Mouse (Mus musculus): Measurements from ENCODE around the gene Nol10. TPM values are rescaled to one million over a fixed set of nuclear protein-coding genes. Genes with fewer than 3 reads are reported as not detected.

The Nol10 gene
- polyA plus RNA-seq (2015; fragmentation: Nextera tagmentation; extraction: Ambion mirVana): 16.7 and 18.9 TPM in 2 replicates

DNA sequence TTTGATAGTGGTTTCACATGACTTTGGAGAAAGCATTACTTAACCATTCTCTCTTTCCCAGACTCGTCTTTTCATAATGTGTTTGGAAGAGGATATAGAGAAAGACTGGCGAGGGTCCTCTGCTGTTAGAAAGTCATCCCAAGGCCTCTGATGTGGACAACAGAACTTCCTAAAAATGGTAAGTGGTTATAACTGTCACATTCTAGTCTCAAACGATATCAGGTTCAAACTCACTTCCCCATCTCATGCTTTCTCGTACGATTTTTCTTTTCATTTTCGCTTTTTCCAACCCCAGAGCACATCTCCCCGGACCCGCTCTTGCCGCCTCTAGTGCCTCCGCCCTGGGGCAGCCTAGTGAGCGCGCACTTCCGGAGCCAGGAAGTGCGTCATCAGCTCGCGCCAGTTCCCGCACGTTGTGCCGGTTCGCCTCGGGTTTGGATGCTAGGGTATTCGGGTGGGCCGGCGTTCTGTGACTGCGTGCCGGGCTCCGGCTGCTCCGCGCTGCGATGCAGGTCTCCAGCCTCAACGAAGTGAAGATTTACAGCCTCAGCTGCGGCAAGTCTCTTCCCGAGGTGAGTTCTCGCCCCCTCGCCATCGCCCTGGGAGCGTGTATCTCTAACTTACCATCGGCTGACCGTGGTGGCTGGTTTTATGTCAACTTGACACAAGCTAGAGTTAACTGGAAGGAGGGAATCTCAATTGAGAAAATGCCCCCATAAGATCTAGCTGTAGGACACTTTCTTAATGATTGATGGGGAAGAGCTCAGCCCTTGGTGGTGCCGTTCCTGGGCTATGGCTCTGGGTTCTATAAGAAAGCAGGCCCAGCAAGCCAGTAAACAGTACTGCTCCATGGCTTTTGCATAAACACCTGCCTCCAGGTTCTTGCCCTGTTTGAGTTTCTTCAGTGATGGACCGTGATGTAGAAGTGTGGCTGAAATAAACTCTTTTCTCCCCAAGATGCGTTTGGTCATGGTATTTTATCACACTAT, at the start of gene Nol10:
Gene Nol10, plus strand, starts transcription at position 411 of the 989 bp plus-strand sequence.
- H3K36me3 ChIP-seq: no peaks in the 10 kb centered on the region
- WGBS: under 1% methylated on average over 42 of the region's 42 CpGs
- ATAC-seq: peak; percentile 98
- peak within 1 kb of the TSS; percentile 76 for H3K4me3 ChIP-seq (replicated peaks)
- H3K27me3 ChIP-seq (replicated peaks): no peaks in the 10 kb centered on the region
- H3K4me2 ChIP-seq (replicated peaks): peak within 1 kb of the TSS; percentile 88
- peak within 1 kb of the TSS; percentile 63 for H3K9ac ChIP-seq
- no peaks in the 10 kb centered on the region; the same call in 1 of the 2 replicates for H3K4me1 ChIP-seq (replicated peaks)
- H3K9me3 ChIP-seq: no peaks in the 10 kb centered on the region
- peak within 1 kb of the TSS; percentile 29; the same call in 1 of the 2 replicates for H3K27ac ChIP-seq

DNA sequence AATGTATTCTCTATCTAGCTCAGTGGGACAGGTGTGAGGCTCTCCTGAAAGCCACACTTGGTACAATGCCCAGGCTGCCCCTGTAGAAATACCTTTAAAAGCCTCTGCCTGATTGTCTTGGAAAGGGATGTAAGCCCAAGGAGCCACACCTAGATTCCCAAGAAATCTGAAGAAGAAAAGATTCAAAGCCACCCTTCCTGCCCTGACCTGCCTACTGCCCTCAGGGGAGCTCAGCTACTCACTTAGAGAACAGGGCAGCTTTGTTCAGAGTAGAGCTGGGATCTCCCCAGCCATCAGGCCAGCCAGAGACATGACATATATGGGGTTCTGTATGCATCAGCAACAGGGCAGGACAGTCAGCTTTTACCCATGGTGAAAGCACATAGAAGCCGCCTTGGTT, 48.4 kb upstream of the Nol10 start:
- no peak for ATAC-seq
- no peak overlapping the region for H3K4me3 ChIP-seq (replicated peaks)
- WGBS: 93% methylated on average over 1 of the region's 1 CpGs
- H3K9ac ChIP-seq: no peak overlapping the region
- no peaks in the 10 kb centered on the region for H3K4me1 ChIP-seq (replicated peaks)
- no peaks in the 10 kb centered on the region for H3K9me3 ChIP-seq
- H3K27ac ChIP-seq: no peak overlapping the region
- no peaks in the 10 kb centered on the region for H3K36me3 ChIP-seq
- H3K27me3 ChIP-seq (replicated peaks): no peaks in the 10 kb centered on the region
- H3K4me2 ChIP-seq (replicated peaks): no peak overlapping the region

- Histone ChIP-seq H3K27me3 (replicated peaks) (no peaks in the 10 kb centered on the region), H3K4me1 (replicated peaks) (no peaks in the 10 kb centered on the region), H3K4me3 (replicated peaks) (no peak overlapping the region), H3K9me3 (no peaks in the 10 kb centered on the region), H3K27ac (no peak overlapping the region), H3K4me2 (replicated peaks) (no peak overlapping the region), H3K9ac (no peak overlapping the region), H3K36me3 (no peaks in the 10 kb centered on the region)
- ATAC-seq: no peak
- 82% methylated on average over 7 of the region's 7 CpGs for WGBS
Measured at GRCm38 (mm10) chr12:17305445-17305844, 42.8 kb upstream of the Nol10 start.

- H3K4me3 ChIP-seq (replicated peaks): no peak overlapping the region
- no peaks in the 10 kb centered on the region for H3K36me3 ChIP-seq
- no peaks in the 10 kb centered on the region for H3K9me3 ChIP-seq
- H3K27ac ChIP-seq: no peak overlapping the region
- ATAC-seq: no peak
- H3K27me3 ChIP-seq (replicated peaks): no peaks in the 10 kb centered on the region
- no peaks in the 10 kb centered on the region for H3K4me1 ChIP-seq (replicated peaks)
- H3K9ac ChIP-seq: no peak overlapping the region
- H3K4me2 ChIP-seq (replicated peaks): no peak overlapping the region
- WGBS: 47% methylated on average over 4 of the region's 4 CpGs
Measured at GRCm38 (mm10) chr12:17308246-17308645, 40.0 kb upstream of the Nol10 start.

DNA sequence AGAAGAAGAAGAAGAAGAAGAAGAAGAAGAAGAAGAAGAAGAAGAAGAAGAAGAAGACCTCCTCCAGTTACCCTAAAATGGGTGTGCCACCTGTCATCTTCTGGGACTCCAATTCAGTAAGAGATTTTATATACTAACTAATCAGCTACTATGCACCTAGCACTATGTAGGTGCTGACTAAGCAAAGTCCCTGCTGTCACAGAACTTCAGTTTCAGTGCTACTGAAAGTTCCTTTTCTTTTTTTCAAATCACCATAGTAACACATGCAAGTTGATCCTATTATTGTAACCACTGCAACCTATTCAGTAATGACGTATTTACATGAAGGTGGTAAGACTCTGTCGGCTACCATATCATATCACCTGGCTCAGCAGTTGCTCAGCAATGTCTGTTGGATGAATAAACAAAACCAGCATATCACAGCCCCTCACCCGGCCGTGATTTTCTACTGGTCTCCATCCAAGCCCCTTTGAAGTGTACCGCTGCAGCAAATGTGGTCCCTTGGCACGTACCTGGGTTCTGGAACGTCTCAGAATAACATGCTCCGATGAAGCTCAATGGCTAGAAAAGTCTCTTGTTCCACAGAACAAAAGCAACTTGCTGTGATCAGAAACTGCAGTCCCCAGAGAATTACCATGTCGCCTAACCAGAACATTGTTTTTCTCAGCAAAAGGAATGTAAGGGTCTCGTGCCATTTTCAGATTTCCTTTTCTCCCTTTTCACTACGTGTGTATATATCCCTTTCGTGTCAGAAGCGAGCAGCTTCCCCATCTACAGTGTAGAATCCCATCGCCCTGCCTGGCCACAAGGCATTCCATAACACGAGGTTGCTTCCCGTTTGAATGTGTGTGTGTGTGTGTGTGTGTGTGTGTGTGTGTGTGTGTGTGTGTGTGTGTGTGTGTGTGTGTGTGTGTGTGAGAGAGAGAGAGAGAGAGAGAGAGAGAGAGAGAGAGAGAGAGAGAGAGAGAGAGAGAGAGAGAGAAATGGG, 37.1 kb upstream of the Nol10 start:
- H3K4me2 ChIP-seq (replicated peaks): no peak overlapping the region
- WGBS: 67% methylated on average over 16 of the region's 16 CpGs

GRCm38 (mm10) chr12:17316096-17316495, 32.2 kb upstream of the Nol10 start:
- H3K27ac ChIP-seq: no peak overlapping the region
- no peaks in the 10 kb centered on the region for H3K27me3 ChIP-seq (replicated peaks)
- no peak overlapping the region for H3K4me3 ChIP-seq (replicated peaks)
- no peaks in the 10 kb centered on the region for H3K36me3 ChIP-seq
- 86% methylated on average over 5 of the region's 5 CpGs for WGBS
- no peaks in the 10 kb centered on the region for H3K9me3 ChIP-seq
- H3K4me2 ChIP-seq (replicated peaks): no peak overlapping the region
- no peak overlapping the region for H3K9ac ChIP-seq
- no peaks in the 10 kb centered on the region for H3K4me1 ChIP-seq (replicated peaks)
- ATAC-seq: no peak

More for the DNA sequence above, 37.1 kb upstream of the Nol10 start:
- Histone ChIP-seq H3K36me3 (no peaks in the 10 kb centered on the region), H3K9me3 (no peaks in the 10 kb centered on the region), H3K27ac (no peak overlapping the region), H3K9ac (no peak overlapping the region), H3K27me3 (replicated peaks) (no peaks in the 10 kb centered on the region), H3K4me1 (replicated peaks) (no peaks in the 10 kb centered on the region), H3K4me3 (replicated peaks) (no peak overlapping the region)
- no peak for ATAC-seq

DNA sequence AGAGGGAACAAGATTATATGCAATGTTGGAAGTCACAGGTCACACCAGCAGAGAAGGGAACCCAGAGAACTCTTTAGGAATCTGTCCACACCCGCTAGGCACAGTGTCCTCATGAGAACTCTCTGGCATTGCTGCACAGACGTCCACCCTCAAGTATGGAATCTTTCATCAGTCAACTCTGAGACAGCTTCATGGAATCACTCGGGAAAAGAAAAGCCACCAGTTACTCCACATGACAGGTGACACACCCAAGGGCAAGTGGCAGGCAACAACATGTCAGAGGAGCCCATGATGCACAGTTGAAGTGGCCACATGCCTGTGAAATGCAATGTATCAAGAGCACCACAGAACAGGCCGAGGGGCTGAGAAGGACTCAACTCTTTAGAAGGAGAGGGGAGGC, 30.3 kb upstream of the Nol10 start:
- Histone ChIP-seq H3K9ac (no peak overlapping the region), H3K27ac (no peak overlapping the region), H3K36me3 (no peaks in the 10 kb centered on the region), H3K4me3 (replicated peaks) (no peak overlapping the region), H3K9me3 (no peaks in the 10 kb centered on the region), H3K4me1 (replicated peaks) (no peaks in the 10 kb centered on the region), H3K27me3 (replicated peaks) (peaks cover 8% of the 10 kb centered on the region), H3K4me2 (replicated peaks) (no peak overlapping the region)
- WGBS: 57% methylated on average over 4 of the region's 4 CpGs
- ATAC-seq: no peak

DNA sequence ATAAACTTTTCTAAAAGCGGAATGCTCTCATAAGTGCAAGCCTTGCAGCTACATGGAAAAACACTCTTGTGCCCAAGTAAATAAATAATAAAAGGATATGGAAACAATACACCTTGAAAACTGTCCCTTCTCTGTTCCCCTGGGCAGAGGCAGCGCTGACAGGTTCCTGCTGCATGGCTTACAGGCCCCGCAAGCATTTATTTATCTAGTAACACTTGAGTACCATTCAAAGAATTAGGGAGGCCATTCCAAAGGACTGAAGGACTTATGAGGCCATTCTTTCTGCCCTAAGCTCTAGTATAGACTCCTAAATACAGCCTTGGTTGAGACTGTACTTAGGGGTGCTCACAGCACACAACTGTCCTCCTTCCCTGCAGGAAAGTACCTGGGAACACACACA, 29.8 kb upstream of the Nol10 start:
- no peaks in the 10 kb centered on the region for H3K9me3 ChIP-seq
- peaks cover 13% of the 10 kb centered on the region for H3K27me3 ChIP-seq (replicated peaks)
- ATAC-seq: no peak
- H3K9ac ChIP-seq: no peak overlapping the region
- no peaks in the 10 kb centered on the region for H3K4me1 ChIP-seq (replicated peaks)
- no peaks in the 10 kb centered on the region for H3K36me3 ChIP-seq
- 74% methylated on average over 3 of the region's 3 CpGs for WGBS
- no peak overlapping the region for H3K27ac ChIP-seq
- H3K4me2 ChIP-seq (replicated peaks): no peak overlapping the region
- no peak overlapping the region for H3K4me3 ChIP-seq (replicated peaks)

DNA sequence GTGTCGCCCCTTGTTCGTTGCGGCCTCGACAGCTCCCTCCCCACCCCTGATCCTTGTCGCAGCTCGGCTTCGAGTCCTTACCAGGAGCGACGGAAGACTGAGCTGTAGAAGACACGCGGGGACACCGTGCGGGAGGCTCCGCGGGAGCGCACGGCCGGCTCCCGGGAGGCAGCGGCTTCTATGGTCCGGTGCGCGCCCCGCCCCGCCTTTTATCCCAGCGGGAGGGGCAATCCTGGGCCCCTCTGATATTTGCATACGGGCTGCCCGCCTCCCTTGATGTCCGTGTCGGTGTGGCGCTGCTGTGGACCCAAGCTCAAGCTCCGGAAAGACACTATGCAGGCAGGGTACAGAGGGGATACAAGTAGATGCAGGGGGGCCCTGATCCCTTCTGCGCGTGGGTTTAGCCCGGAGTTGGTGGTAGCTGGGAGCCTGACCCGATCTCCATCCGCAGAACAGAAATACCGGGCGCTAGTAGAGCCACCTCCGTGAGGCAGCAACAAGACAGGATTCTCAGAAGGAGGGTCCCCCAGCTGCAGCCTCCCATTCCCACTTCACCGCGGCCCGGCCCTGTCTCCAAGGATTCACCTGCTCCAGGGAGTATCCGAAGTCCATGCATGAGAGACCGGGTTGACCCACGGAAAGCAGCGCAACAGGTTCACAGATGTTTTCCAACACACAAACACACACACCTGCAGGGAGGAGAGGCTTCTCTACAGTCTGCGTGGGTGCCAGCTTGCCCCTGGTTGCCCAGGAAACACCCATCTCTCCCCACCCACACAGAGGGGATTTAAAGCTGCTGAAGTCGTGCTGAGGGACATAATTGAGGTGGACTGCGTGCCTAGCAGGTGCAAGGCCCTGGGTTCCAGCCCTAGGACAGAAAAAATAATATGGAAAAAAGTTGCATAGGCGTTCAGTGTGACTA, 23.4 kb upstream of the Nol10 start:
- peak; percentile 79 for ATAC-seq
- Histone ChIP-seq H3K27ac (no peak overlapping the region), H3K9me3 (no peaks in the 10 kb centered on the region), H3K36me3 (no peaks in the 10 kb centered on the region), H3K9ac (peak overlapping the region; percentile 33), H3K4me2 (replicated peaks) (peak overlapping the region; percentile 90), H3K4me3 (replicated peaks) (peak overlapping the region; percentile 41), H3K27me3 (replicated peaks) (peaks cover 34% of the 10 kb centered on the region), H3K4me1 (replicated peaks) (peaks cover 3% of the 10 kb centered on the region; the same call in 1 of the 2 replicates)
- WGBS: 3% methylated on average over 51 of the region's 51 CpGs

GRCm38 (mm10) chr12:17329259-17329658, 19.0 kb upstream of the Nol10 start, which contains the start of gene Atp6v1c2:
Gene Atp6v1c2, minus strand, starts transcription at chr12:17329359.
- H3K36me3 ChIP-seq: no peaks in the 10 kb centered on the region
- WGBS: 72% methylated on average over 3 of the region's 3 CpGs
- no peak within 1 kb of the TSS for H3K27ac ChIP-seq

DNA sequence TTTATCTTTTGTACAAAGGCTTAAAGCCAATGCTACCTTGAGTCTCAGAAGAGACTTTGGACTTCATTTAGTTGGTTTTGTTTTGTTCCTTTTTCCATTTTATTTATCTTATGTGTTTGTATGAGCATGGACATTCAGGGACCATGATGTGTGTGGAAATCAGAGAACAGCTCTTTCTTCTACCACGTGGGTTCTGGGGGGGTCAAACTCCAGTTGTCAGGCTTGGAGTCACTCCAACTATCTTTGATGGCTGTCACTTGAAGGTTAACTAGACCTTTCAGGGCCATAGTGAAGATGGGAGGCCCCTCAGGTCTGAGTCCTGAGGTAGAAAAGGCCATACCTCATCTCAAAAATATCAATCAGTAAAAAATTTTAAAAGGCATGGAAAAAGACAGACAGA, 14.8 kb upstream of the Nol10 start:
- ATAC-seq: no peak
- WGBS: 31% methylated on average over 1 of the region's 1 CpGs
- H3K27me3 ChIP-seq (replicated peaks): no peaks in the 10 kb centered on the region

More at GRCm38 (mm10) chr12:17329259-17329658, 19.0 kb upstream of the Nol10 start, which contains the start of gene Atp6v1c2:
- ATAC-seq: no peak
- H3K4me2 ChIP-seq (replicated peaks): no peak within 1 kb of the TSS
- H3K9ac ChIP-seq: no peak within 1 kb of the TSS; the same call in 1 of the 2 replicates
- peaks cover 13% of the 10 kb centered on the region for H3K27me3 ChIP-seq (replicated peaks)
- peaks cover 3% of the 10 kb centered on the region; the same call in 1 of the 2 replicates for H3K4me1 ChIP-seq (replicated peaks)
- H3K9me3 ChIP-seq: no peaks in the 10 kb centered on the region
- no peak within 1 kb of the TSS for H3K4me3 ChIP-seq (replicated peaks)

More for the DNA sequence above, 14.8 kb upstream of the Nol10 start:
- Histone ChIP-seq H3K27ac (no peak overlapping the region), H3K4me3 (replicated peaks) (no peak overlapping the region), H3K9me3 (no peaks in the 10 kb centered on the region), H3K4me1 (replicated peaks) (no peaks in the 10 kb centered on the region), H3K9ac (no peak overlapping the region), H3K36me3 (no peaks in the 10 kb centered on the region), H3K4me2 (replicated peaks) (no peak overlapping the region)
